Mouse (Mus musculus) lung, embryonic 14.5 days (tissue): ENCODE data around the gene Pomp. TPM values are rescaled to one million over a fixed set of nuclear protein-coding genes. Genes with fewer than 3 reads are reported as not detected.

Experiments used
- ATAC-seq: fragments of 200-750 bp; cut with Nextera tagmentation; 2 replicates; pipeline ENCODE4 v1.8.0; 2017; ENCODE audit warnings: mild to moderate bottlenecking, moderate TSS enrichment, moderate library complexity; ENCODE audit not compliant: insufficient read depth
- DNase-seq: peaks from one replicate; pipeline ENCODE4 v3.0.0-alpha.2; 2015
- H3K27ac ChIP-seq: fragments of 300-500 bp; sonication (generic); 2 replicates; pipeline ENCODE4 v1.5.1; 2014; ENCODE audit warnings: low read depth, mild to moderate bottlenecking, moderate library complexity
- H3K27me3 ChIP-seq: fragments of 300-500 bp; sonication (generic); 2 replicates; pipeline ENCODE4 v1.6.1; 2014; ENCODE audit warnings: low read length, control low read depth; ENCODE audit not compliant: insufficient read depth
- H3K36me3 ChIP-seq: fragments of 300-500 bp; sonication (generic); 2 replicates; pipeline ENCODE4 v1.6.1; 2014; ENCODE audit warnings: control low read depth; ENCODE audit not compliant: insufficient read depth
- H3K4me1 ChIP-seq: fragments of 300-500 bp; sonication (generic); 2 replicates; pipeline ENCODE4 v1.6.1; 2014; ENCODE audit warnings: antibody characterized with exemption, control low read depth; ENCODE audit not compliant: insufficient read depth
- H3K4me2 ChIP-seq: fragments of 300-500 bp; sonication (generic); 2 replicates; pipeline ENCODE4 v1.6.1; 2014; ENCODE audit warnings: mild to moderate bottlenecking
- H3K4me3 ChIP-seq: fragments of 300-500 bp; sonication (generic); 2 replicates; pipeline ENCODE4 v1.5.1; 2014; ENCODE audit warnings: low read depth, low read length
- H3K9ac ChIP-seq: fragments of 300-500 bp; sonication (generic); 2 replicates; pipeline ENCODE4 v1.6.1; 2014
- H3K9me3 ChIP-seq: fragments of 300-500 bp; sonication (generic); 2 replicates; pipeline ENCODE4 v1.6.1; 2016; ENCODE audit warnings: low read depth, low read length, control low read depth
- CTCF ChIP-seq: IDR thresholded peaks from 2 replicates; pipeline ENCODE4 v1.5.1; 2016; ENCODE audit warnings: antibody characterized with exemption, low read depth
- WGBS: fragments of 180-500 bp; shearing (Covaris S2); extraction: QIAGEN DNeasy Blood & Tissue Kit; methylation state at CpG from one replicate; pipeline ENCODE4 v1.1.7; 2014; 5-methylcytosine and 5-hydroxymethylcytosine counted together
- polyA plus RNA-seq: library from polyadenylated mRNA; unstranded; fragments of >200 nt; fragmentation: Nextera tagmentation; extraction: Ambion mirVana; gene quantifications from 2 replicates; pipeline ENCODE4 v1.2.1, GENCODE M21; 2014

Gene Pomp
- polyA plus RNA-seq, 1 experiment from 2014 or later = 506 TPM

- Histone ChIP-seq H3K4me2 (no peak overlapping the region), H3K9me3 (no peaks in the 10 kb centered on the region), H3K27me3 (no peaks in the 10 kb centered on the region), H3K27ac (no peak overlapping the region), H3K9ac (no peak overlapping the region), H3K4me3 (no peak overlapping the region), H3K4me1 (no peaks in the 10 kb centered on the region), H3K36me3 (peaks cover 82% of the 10 kb centered on the region)
- no peak for ATAC-seq
- WGBS = 91% methylated on average over 8 of the region's 8 CpGs
- TF ChIP-seq CTCF = no peak
- no peak for DNase-seq
Observed at GRCm38 (mm10) chr5:147875210-147875609, 14.9 kb downstream of the Pomp start.

DNA sequence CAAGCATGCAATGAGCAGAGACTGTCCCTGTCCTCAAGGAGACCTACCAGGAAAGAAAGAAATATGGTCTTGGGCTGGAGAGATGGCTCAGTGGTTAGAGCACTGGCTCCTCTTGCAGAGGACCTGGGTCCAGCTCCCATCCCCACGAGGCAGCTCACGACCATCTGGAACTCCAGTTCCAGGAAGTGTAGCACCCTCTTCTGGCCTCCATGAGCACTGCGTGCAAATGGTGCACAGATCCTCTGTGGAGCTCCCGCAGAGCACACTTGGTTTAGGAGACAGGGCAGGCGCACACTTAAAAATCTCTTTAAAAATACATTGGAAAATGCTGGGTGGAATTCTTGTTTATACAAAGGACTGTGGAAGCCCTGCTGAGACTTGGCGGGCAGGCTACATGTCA, 17.3 kb downstream of the Pomp start:
- Histone ChIP-seq H3K36me3 (peaks cover 68% of the 10 kb centered on the region), H3K4me3 (no peak overlapping the region), H3K4me2 (no peak overlapping the region), H3K9ac (no peak overlapping the region), H3K27me3 (no peaks in the 10 kb centered on the region), H3K27ac (0 out of 2 replicates have a peak overlapping the region, but pooled peaks have one; percentile 9), H3K9me3 (no peaks in the 10 kb centered on the region), H3K4me1 (no peaks in the 10 kb centered on the region)
- 79% methylated on average over 6 of the region's 6 CpGs for WGBS
- ATAC-seq (no peak), DNase-seq (peak; percentile 37)
- peak; percentile 54 for TF ChIP-seq CTCF

GRCm38 (mm10) chr5:147879971-147880682, 19.9 kb downstream of the Pomp start:
- no peak for DNase-seq
- H3K27ac ChIP-seq = no peak overlapping the region
- H3K36me3 ChIP-seq = peaks cover 44% of the 10 kb centered on the region

DNA sequence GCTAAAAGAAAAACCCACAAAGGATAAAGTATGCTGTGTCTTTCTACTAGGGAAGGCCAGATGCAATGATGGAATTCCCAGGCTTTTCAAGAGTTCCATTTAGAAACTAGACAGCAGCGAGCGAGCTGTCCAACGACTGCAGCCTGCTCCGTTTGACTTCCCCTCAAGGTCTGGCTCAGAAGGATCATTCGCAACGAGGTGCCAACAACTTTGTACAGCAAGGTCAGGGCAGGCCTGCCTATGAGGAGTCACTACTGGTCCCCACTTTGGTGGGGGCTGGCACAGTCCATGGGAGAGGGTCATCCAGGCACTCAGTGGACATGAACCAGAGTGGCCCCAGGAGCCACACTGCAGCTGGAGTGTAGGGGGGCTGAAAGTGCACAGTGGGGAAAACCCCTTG, 23.3 kb downstream of the Pomp start:
- no peak overlapping the region for H3K4me2 ChIP-seq
- TF ChIP-seq CTCF = no peak
- DNase-seq = no peak
- ATAC-seq = no peak
- H3K9me3 ChIP-seq = no peaks in the 10 kb centered on the region
- H3K9ac ChIP-seq = no peak overlapping the region
- no peaks in the 10 kb centered on the region for H3K4me1 ChIP-seq
- peaks cover 12% of the 10 kb centered on the region for H3K36me3 ChIP-seq
- no peak overlapping the region for H3K27ac ChIP-seq
- H3K27me3 ChIP-seq = no peaks in the 10 kb centered on the region
- WGBS = 79% methylated on average over 6 of the region's 6 CpGs
- H3K4me3 ChIP-seq = no peak overlapping the region

More at GRCm38 (mm10) chr5:147879971-147880682, 19.9 kb downstream of the Pomp start:
- no peaks in the 10 kb centered on the region for H3K9me3 ChIP-seq
- no peaks in the 10 kb centered on the region for H3K27me3 ChIP-seq
- no peak overlapping the region for H3K4me3 ChIP-seq
- WGBS = 66% methylated on average over 17 of the region's 17 CpGs
- no peaks in the 10 kb centered on the region for H3K4me1 ChIP-seq
- no peak for ATAC-seq
- no peak for TF ChIP-seq CTCF
- no peak overlapping the region for H3K4me2 ChIP-seq
- H3K9ac ChIP-seq = no peak overlapping the region

DNA sequence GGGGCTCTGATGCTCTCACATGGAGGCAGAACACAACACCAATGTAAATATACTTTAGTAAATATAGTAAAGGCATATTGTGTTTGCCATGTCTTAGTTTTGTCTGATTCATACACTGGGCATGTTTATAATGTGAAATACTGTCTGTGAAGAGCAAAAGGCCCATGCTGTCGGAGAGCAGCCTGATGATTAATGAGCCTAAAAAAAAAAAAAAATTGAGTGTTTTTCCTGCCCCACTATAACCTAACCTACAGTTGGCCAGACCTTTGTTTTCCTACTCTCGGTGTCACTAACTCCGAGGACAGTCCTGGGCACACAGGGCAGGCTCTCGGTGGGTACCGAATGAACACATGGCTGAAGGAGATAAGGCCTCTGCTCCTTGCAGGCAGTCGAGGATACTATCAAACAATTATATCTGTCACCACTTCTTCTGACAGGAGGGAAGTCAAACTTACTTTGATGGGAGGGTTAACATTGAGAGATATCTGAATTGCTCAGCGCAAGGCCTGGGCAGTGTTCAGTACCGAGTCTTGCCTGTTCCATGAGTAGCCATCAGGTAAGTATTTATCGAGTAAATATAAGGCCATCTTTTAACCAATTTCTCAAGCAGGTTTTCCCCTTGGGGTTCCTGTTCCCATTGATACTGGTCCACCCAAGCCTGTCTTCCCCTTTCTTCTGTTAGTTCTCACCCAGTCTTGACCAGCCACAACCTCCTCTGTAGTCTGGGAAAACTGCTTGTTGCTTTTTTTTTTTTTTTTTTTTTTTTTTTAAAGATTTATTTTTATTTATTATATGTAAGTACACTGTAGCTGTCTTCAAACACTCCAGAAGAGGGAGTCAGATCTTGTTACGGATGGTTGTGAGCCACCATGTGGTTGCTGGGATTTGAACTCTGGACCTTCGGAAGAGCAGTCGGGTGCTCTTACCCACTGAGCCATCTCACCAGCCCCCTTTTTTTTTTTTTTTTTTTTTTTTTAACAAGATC, 28.3 kb downstream of the Pomp start:
- H3K9me3 ChIP-seq = no peaks in the 10 kb centered on the region
- no peak overlapping the region for H3K4me3 ChIP-seq
- H3K4me2 ChIP-seq = no peak overlapping the region
- 56% methylated on average over 9 of the region's 12 CpGs for WGBS
- peak; percentile 57; the same call in 1 of the 2 replicates for ATAC-seq
- no peaks in the 10 kb centered on the region for H3K36me3 ChIP-seq
- H3K9ac ChIP-seq = no peak overlapping the region
- no peaks in the 10 kb centered on the region for H3K4me1 ChIP-seq
- H3K27ac ChIP-seq = no peak overlapping the region
- H3K27me3 ChIP-seq = no peaks in the 10 kb centered on the region
- no peak for TF ChIP-seq CTCF
- no peak for DNase-seq

DNA sequence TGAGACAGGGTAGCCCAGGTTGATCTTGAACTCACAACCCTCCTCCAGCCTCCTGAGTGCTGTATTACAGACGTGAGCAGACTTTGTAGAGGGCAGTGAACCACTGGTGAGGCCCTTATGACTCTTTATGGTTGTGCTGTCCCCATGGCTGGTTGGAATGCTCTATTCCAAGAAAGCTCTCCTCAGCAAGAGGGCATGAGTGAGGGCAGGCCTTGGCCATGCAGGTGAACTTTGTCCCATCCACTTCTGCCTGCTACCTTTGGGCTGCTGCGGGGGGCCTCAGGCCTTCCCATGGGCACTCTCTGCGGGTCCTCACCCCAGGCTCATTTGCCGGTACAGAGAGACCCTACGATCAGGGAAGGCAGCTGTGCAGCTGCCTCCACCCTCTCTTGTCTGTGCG, 32.5 kb downstream of the Pomp start:
- no peak for TF ChIP-seq CTCF
- H3K4me3 ChIP-seq = no peak overlapping the region
- WGBS = 25% methylated on average over 6 of the region's 6 CpGs
- no peaks in the 10 kb centered on the region for H3K9me3 ChIP-seq
- H3K27me3 ChIP-seq = no peaks in the 10 kb centered on the region
- H3K36me3 ChIP-seq = no peaks in the 10 kb centered on the region
- peak overlapping the region; percentile 87; the same call in 1 of the 2 replicates for H3K4me2 ChIP-seq
- no peak overlapping the region for H3K27ac ChIP-seq
- H3K9ac ChIP-seq = no peak overlapping the region
- DNase-seq = no peak
- H3K4me1 ChIP-seq = peaks cover 2% of the 10 kb centered on the region; the same call in 1 of the 2 replicates
- no peak for ATAC-seq

DNA sequence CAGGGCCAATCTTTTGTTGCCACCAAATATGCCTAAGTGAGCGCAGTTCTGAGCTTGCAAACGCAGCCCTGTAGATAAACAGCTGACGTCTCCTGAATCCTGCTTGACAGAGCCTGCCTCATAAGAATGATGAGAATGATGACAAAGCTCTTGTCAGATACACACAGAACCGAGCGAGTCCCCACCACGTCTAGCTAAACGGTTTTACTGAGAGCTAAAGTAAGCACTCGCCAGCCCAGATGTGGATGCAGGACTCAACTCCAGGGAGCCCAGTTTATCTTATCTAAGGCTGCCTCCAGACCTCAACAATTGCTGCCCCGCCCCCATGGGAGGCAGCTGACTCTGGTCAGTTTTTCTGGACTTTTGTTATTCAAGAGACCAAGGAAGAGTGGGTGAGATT, 32.9 kb downstream of the Pomp start:
- ATAC-seq (no peak), DNase-seq (peak; percentile 42)
- Histone ChIP-seq H3K9me3 (no peaks in the 10 kb centered on the region), H3K4me1 (peaks cover 2% of the 10 kb centered on the region; the same call in 1 of the 2 replicates), H3K9ac (no peak overlapping the region), H3K27ac (no peak overlapping the region), H3K36me3 (no peaks in the 10 kb centered on the region), H3K27me3 (no peaks in the 10 kb centered on the region), H3K4me3 (no peak overlapping the region), H3K4me2 (peak overlapping the region; percentile 87)
- WGBS = 10% methylated on average over 9 of the region's 9 CpGs
- TF ChIP-seq CTCF = no peak
